Comparison of ENCODE assay signal across 10 mouse cellular contexts in genomic region chr15:80079954-80080353, GRCm38 (mm10). TPM values are rescaled to one million over a fixed set of nuclear protein-coding genes. Genes with fewer than 3 reads are reported as not detected.
A peak's percentile ranks its signal among the peaks of the same experiment; 100 is the strongest.
DNase-seq lines count a peak whose midpoint lies in the region; ATAC-seq and TF ChIP-seq lines count a peak whose summit lies in the region.
"Had no signal": no experiment of that assay in that cellular context is flagged by ENCODE, and none has a peak within 500 bp of the region (broad histone marks: within the 10 kb centered on the region; RNA-seq: fewer than 3 reads in every experiment).

No protein-coding gene starts in this region.

- H3K4me3 ChIP-seq in kidney, embryonic 16.5 days (ENCODE audit: low read length) = peak overlapping the region; percentile 95
- peak overlapping the region; percentile 85 for H3K4me3 ChIP-seq in G1E (ENCODE audit: low read depth, low read length)
- 0 out of 2 replicates have a peak overlapping the region, but pooled peaks have one; percentile 7 for H3K4me3 ChIP-seq in embryonic facial prominence, embryonic 12.5 days
- no peak overlapping the region for H3K4me3 ChIP-seq in limb, embryonic 15.5 days
- H3K4me3 ChIP-seq in forebrain, embryonic 11.5 days (ENCODE audit: low read depth, low read length) = no peak overlapping the region

- no peak for DNase-seq in kidney, postnatal 14 days
- no peak for DNase-seq in G1E (ENCODE audit: low spot score)
- no peak for DNase-seq in left cerebral cortex, adult 18-20 months (ENCODE audit: low spot score in 2 of 2)
- DNase-seq in forebrain, embryonic 11.5 days (ENCODE audit: low spot score) = no peak
- DNase-seq in lung, postnatal 14 days = no peak
- DNase-seq: lung, adult 2 months had no signal

- peaks cover 59% of the 10 kb centered on the region for H3K36me3 ChIP-seq in kidney, embryonic 16.5 days (ENCODE audit: insufficient read depth, low read length)
- H3K36me3 ChIP-seq in G1E (replicated peaks) = peaks cover 66% of the 10 kb centered on the region
- peaks cover 57% of the 10 kb centered on the region for H3K36me3 ChIP-seq in embryonic facial prominence, embryonic 12.5 days
- peaks cover 59% of the 10 kb centered on the region for H3K36me3 ChIP-seq in limb, embryonic 15.5 days
- peaks cover 26% of the 10 kb centered on the region for H3K36me3 ChIP-seq in forebrain, embryonic 11.5 days (ENCODE audit: control insufficient read depth, insufficient read depth, low read length)

- H3K9ac ChIP-seq in kidney, embryonic 16.5 days (replicated peaks; ENCODE audit: low read length) = 0 out of 2 replicates have a peak overlapping the region, but pooled peaks have one; percentile 2
- no peak overlapping the region for H3K9ac ChIP-seq in embryonic facial prominence, embryonic 12.5 days
- 0 out of 2 replicates have a peak overlapping the region, but pooled peaks have one; percentile 7 for H3K9ac ChIP-seq in limb, embryonic 15.5 days
- H3K9ac ChIP-seq in forebrain, embryonic 11.5 days (ENCODE audit: low read length) = no peak overlapping the region

- H3K9me3 ChIP-seq in kidney, embryonic 16.5 days (ENCODE audit: low read length) = no peaks in the 10 kb centered on the region
- no peaks in the 10 kb centered on the region for H3K9me3 ChIP-seq in G1E (replicated peaks)
- H3K9me3 ChIP-seq in embryonic facial prominence, embryonic 12.5 days = no peaks in the 10 kb centered on the region
- H3K9me3 ChIP-seq in limb, embryonic 15.5 days = no peaks in the 10 kb centered on the region
- no peaks in the 10 kb centered on the region for H3K9me3 ChIP-seq in forebrain, embryonic 11.5 days (ENCODE audit: control insufficient read depth, low read length)

- no peaks in the 10 kb centered on the region for H3K27me3 ChIP-seq in kidney, embryonic 16.5 days (ENCODE audit: insufficient read depth, low read length)
- H3K27me3 ChIP-seq in G1E (ENCODE audit: insufficient read depth, low read length) = no peaks in the 10 kb centered on the region
- no peaks in the 10 kb centered on the region for H3K27me3 ChIP-seq in embryonic facial prominence, embryonic 12.5 days
- H3K27me3 ChIP-seq in limb, embryonic 15.5 days = no peaks in the 10 kb centered on the region
- H3K27me3 ChIP-seq in forebrain, embryonic 11.5 days (ENCODE audit: control insufficient read depth, insufficient read depth, low read length) = no peaks in the 10 kb centered on the region

- H3K27ac ChIP-seq in kidney, embryonic 16.5 days (ENCODE audit: low read length) = no peak overlapping the region
- no peak overlapping the region for H3K27ac ChIP-seq in embryonic facial prominence, embryonic 12.5 days
- H3K27ac ChIP-seq in limb, embryonic 15.5 days = no peak overlapping the region
- H3K27ac ChIP-seq in forebrain, embryonic 11.5 days (ENCODE audit: low read depth, low read length) = no peak overlapping the region

- TF ChIP-seq CTCF in G1E (IDR thresholded peaks at IDR 0.05; ENCODE audit: low read depth, low read length) = no peak

- no peak for ATAC-seq in kidney, embryonic 16.5 days (ENCODE audit: low FRiP score, low TSS enrichment)
- ATAC-seq in G1E (ENCODE audit: extremely low read depth, insufficient number of reproducible peaks, low FRiP score, poor library complexity, severe bottlenecking) = no peak
- no peak for ATAC-seq in embryonic facial prominence, embryonic 12.5 days (ENCODE audit: insufficient number of reproducible peaks, insufficient read depth, low FRiP score, low TSS enrichment)
- no peak for ATAC-seq in limb, embryonic 15.5 days (ENCODE audit: insufficient number of reproducible peaks, low FRiP score, low TSS enrichment, low read depth)
- ATAC-seq in forebrain, embryonic 11.5 days (replicated peaks; ENCODE audit: low FRiP score) = no peak

- H3K4me1 ChIP-seq in kidney, embryonic 16.5 days (ENCODE audit: insufficient read depth, low read length) = peaks cover 34% of the 10 kb centered on the region
- peaks cover 49% of the 10 kb centered on the region for H3K4me1 ChIP-seq in G1E (ENCODE audit: insufficient read depth, low read depth, low read length)
- peaks cover 26% of the 10 kb centered on the region for H3K4me1 ChIP-seq in embryonic facial prominence, embryonic 12.5 days
- peaks cover 45% of the 10 kb centered on the region for H3K4me1 ChIP-seq in limb, embryonic 15.5 days
- H3K4me1 ChIP-seq in forebrain, embryonic 11.5 days (replicated peaks; ENCODE audit: control insufficient read depth, insufficient read depth, low read length) = peaks cover 13% of the 10 kb centered on the region

- WGBS in kidney, embryonic 16.5 days = 84% methylated on average over 3 of the region's 3 CpGs
- 73% methylated on average over 3 of the region's 3 CpGs for WGBS in embryonic facial prominence, embryonic 12.5 days
- WGBS in limb, embryonic 15.5 days = 77% methylated on average over 3 of the region's 3 CpGs
- WGBS in forebrain, embryonic 11.5 days = 84% methylated on average over 3 of the region's 3 CpGs

- H3K4me2 ChIP-seq in kidney, embryonic 16.5 days (replicated peaks; ENCODE audit: low read depth, low read length) = peak overlapping the region; percentile 26
- H3K4me2 ChIP-seq in embryonic facial prominence, embryonic 12.5 days (replicated peaks) = no peak overlapping the region; the same call in 1 of the 2 replicates
- no peak overlapping the region for H3K4me2 ChIP-seq in limb, embryonic 15.5 days
- no peak overlapping the region for H3K4me2 ChIP-seq in forebrain, embryonic 11.5 days (ENCODE audit: low read depth, low read length, severe bottlenecking)

RNA-seq across cellular contexts. Expression of gene Syngr1, which starts 11.2 kb away (rescaled TPM):
- 14.3 and 16.0 TPM in 2 replicates for polyA plus RNA-seq in kidney, embryonic 16.5 days (2015; fragmentation: Nextera tagmentation; extraction: Ambion mirVana)
- total RNA-seq in G1E (2014; fragmentation: Nextera tagmentation) = 41.4 and 44.2 TPM in 2 replicates
- total RNA-seq in G1E (2017) = 74.6 and 96.9 TPM in 2 replicates
- 86.9 and 89.8 TPM in 2 replicates for polyA plus RNA-seq in G1E (2012)
- polyA plus RNA-seq in embryonic facial prominence, embryonic 12.5 days (2016; fragmentation: Nextera tagmentation; extraction: Ambion mirVana) = 6.4 and 8.1 TPM in 2 replicates
- polyA plus RNA-seq in limb, embryonic 15.5 days (2015; fragmentation: Nextera tagmentation; extraction: Ambion mirVana) = 10.4 and 12.0 TPM in 2 replicates
- total RNA-seq in left cerebral cortex, adult 18-20 months (2021) = 100 to 1,000 TPM; 421 to 438 TPM
- 11.3 and 13.6 TPM in 2 replicates for polyA plus RNA-seq in forebrain, embryonic 11.5 days (2014; fragmentation: Nextera tagmentation; extraction: Ambion mirVana)
- total RNA-seq: monocyte, adult 5-6 weeks had no signal

RNA-seq across cellular contexts. Expression of gene Rpl3, which starts 11.7 kb away (rescaled TPM):
- 981 and 1,131 TPM in 2 replicates for polyA plus RNA-seq in kidney, embryonic 16.5 days (2015; fragmentation: Nextera tagmentation; extraction: Ambion mirVana)
- total RNA-seq in G1E (2014; fragmentation: Nextera tagmentation) (1,019 and 1,021 TPM in 2 replicates), G1E (2017) (1,569 and 1,698 TPM in 2 replicates)
- polyA plus RNA-seq in G1E (2012) = 114 and 176 TPM in 2 replicates
- polyA plus RNA-seq in embryonic facial prominence, embryonic 12.5 days (2016; fragmentation: Nextera tagmentation; extraction: Ambion mirVana) = 944 and 1,004 TPM in 2 replicates
- polyA plus RNA-seq in limb, embryonic 15.5 days (2015; fragmentation: Nextera tagmentation; extraction: Ambion mirVana) = 1,003 and 1,080 TPM in 2 replicates
- 100 to 1,000 TPM; 526 to 554 TPM for total RNA-seq in left cerebral cortex, adult 18-20 months (2021)
- polyA plus RNA-seq in forebrain, embryonic 11.5 days (2014; fragmentation: Nextera tagmentation; extraction: Ambion mirVana) = 1,023 and 1,042 TPM in 2 replicates

RNA-seq across cellular contexts. Expression of gene Tab1, which starts 53.0 kb away (rescaled TPM):
- polyA plus RNA-seq in kidney, embryonic 16.5 days (2015; fragmentation: Nextera tagmentation; extraction: Ambion mirVana) = 44.1 and 44.7 TPM in 2 replicates
- 19.0 and 27.2 TPM in 2 replicates for total RNA-seq in G1E (2014; fragmentation: Nextera tagmentation)
- 22.3 and 25.0 TPM in 2 replicates for total RNA-seq in G1E (2017)
- polyA plus RNA-seq in G1E (2012) = 23.6 and 29.1 TPM in 2 replicates
- 47.5 and 48.5 TPM in 2 replicates for polyA plus RNA-seq in embryonic facial prominence, embryonic 12.5 days (2016; fragmentation: Nextera tagmentation; extraction: Ambion mirVana)
- polyA plus RNA-seq in limb, embryonic 15.5 days (2015; fragmentation: Nextera tagmentation; extraction: Ambion mirVana) = 33.8 and 34.7 TPM in 2 replicates
- total RNA-seq in left cerebral cortex, adult 18-20 months (2021) = 10 to 100 TPM; 23.8 to 25.7 TPM
- 36.7 and 40.0 TPM in 2 replicates for polyA plus RNA-seq in forebrain, embryonic 11.5 days (2014; fragmentation: Nextera tagmentation; extraction: Ambion mirVana)

Comparison
In these comparisons a context has a peak if more than half of its experiments do, and no peak if none do; other contexts are left out.
1. H3K4me3 ChIP-seq: peak in kidney, embryonic 16.5 days (single experiment), G1E (single experiment) and embryonic facial prominence, embryonic 12.5 days (single experiment); none in limb, embryonic 15.5 days (single experiment) and forebrain, embryonic 11.5 days (single experiment).
2. H3K9ac ChIP-seq: peak in kidney, embryonic 16.5 days (single experiment) and limb, embryonic 15.5 days (single experiment); none in embryonic facial prominence, embryonic 12.5 days (single experiment) and forebrain, embryonic 11.5 days (single experiment).